In genomic region chr19:46308706-46309435, GRCm38 (mm10) we compare ENCODE assay signal across 8 mouse cellular contexts. TPM values are rescaled to one million over a fixed set of nuclear protein-coding genes. Genes with fewer than 3 reads are reported as not detected.
DNase-seq lines count a peak whose midpoint lies in the region; ATAC-seq and TF ChIP-seq lines count a peak whose summit lies in the region.

No protein-coding gene starts in this region.

- H3K9me3 ChIP-seq in erythroblast, embryonic 14.5 days (ENCODE audit: control insufficient read depth, low read length) = no peaks in the 10 kb centered on the region
- no peaks in the 10 kb centered on the region for H3K9me3 ChIP-seq in heart, embryonic 14.5 days (ENCODE audit: control insufficient read depth, low read length)
- H3K9me3 ChIP-seq in liver, embryonic 15.5 days (replicated peaks) = no peaks in the 10 kb centered on the region
- H3K9me3 ChIP-seq in neural tube, embryonic 12.5 days = no peaks in the 10 kb centered on the region

- peaks cover 72% of the 10 kb centered on the region for H3K36me3 ChIP-seq in erythroblast, embryonic 14.5 days (ENCODE audit: control insufficient read depth)
- peaks cover 43% of the 10 kb centered on the region for H3K36me3 ChIP-seq in heart, embryonic 14.5 days (ENCODE audit: control insufficient read depth, insufficient read depth, low read length)
- H3K36me3 ChIP-seq in liver, embryonic 15.5 days (replicated peaks) = peaks cover 22% of the 10 kb centered on the region
- peaks cover 13% of the 10 kb centered on the region; the same call in 1 of the 2 replicates for H3K36me3 ChIP-seq in neural tube, embryonic 12.5 days
- no peaks in the 10 kb centered on the region for H3K36me3 ChIP-seq in testis, adult 2 months (ENCODE audit: control insufficient read depth, insufficient read depth, low read length)

- peak overlapping the region; percentile 21; the same call in 1 of the 2 replicates for H3K4me3 ChIP-seq in brown adipose tissue, adult 24 weeks (ENCODE audit: insufficient read depth, low read depth, low read length)
- peak overlapping the region; percentile 61 for H3K4me3 ChIP-seq in erythroblast, embryonic 14.5 days (replicated peaks)
- H3K4me3 ChIP-seq in heart, embryonic 14.5 days (ENCODE audit: control insufficient read depth in 1 of 2, insufficient read depth in 1 of 2, low read depth in 1 of 2, low read length in 2 of 2) = peak overlapping the region; percentile 35 to 40
- H3K4me3 ChIP-seq in liver, embryonic 15.5 days (replicated peaks) = peak overlapping the region; percentile 53
- H3K4me3 ChIP-seq in neural tube, embryonic 12.5 days = peak overlapping the region; percentile 29
- H3K4me3 ChIP-seq in testis, adult 2 months (ENCODE audit: control insufficient read depth, low read depth, low read length) = peak overlapping the region; percentile 64

- TF ChIP-seq POLR2A in testis, adult 2 months (IDR thresholded peaks at IDR 0.05; ENCODE audit: control insufficient read depth, low read depth, low read length) = no peak

- H3K4me1 ChIP-seq in brown adipose tissue, adult 24 weeks (ENCODE audit: control insufficient read depth, insufficient read depth, insufficient read length, low read length) = no peaks in the 10 kb centered on the region
- peaks cover 91% of the 10 kb centered on the region for H3K4me1 ChIP-seq in erythroblast, embryonic 14.5 days (ENCODE audit: control insufficient read depth)
- peaks cover 8 to 14% of the 10 kb centered on the region in 2 experiments; a peak in 3 of 4 replicates for H3K4me1 ChIP-seq in heart, embryonic 14.5 days (ENCODE audit: control insufficient read depth in 2 of 2, insufficient read depth in 2 of 2, low read length in 2 of 2)
- peaks cover 62% of the 10 kb centered on the region for H3K4me1 ChIP-seq in liver, embryonic 15.5 days (replicated peaks)
- peaks cover 27% of the 10 kb centered on the region for H3K4me1 ChIP-seq in neural tube, embryonic 12.5 days
- peaks cover 41% of the 10 kb centered on the region for H3K4me1 ChIP-seq in testis, adult 2 months (ENCODE audit: control insufficient read depth, insufficient read depth, low read length)

- WGBS in heart, embryonic 14.5 days = 2% methylated on average over 44 of the region's 47 CpGs
- WGBS in liver, embryonic 15.5 days (ENCODE audit: insufficient replicate concordance) = 3% methylated on average over 46 of the region's 47 CpGs
- 2% methylated on average over 47 of the region's 47 CpGs for WGBS in neural tube, embryonic 12.5 days

- no peaks in the 10 kb centered on the region; the same call in 1 of the 2 replicates for H3K27me3 ChIP-seq in erythroblast, embryonic 14.5 days (ENCODE audit: control insufficient read depth)
- H3K27me3 ChIP-seq in heart, embryonic 14.5 days (ENCODE audit: control insufficient read depth, insufficient read depth, low read length) = peaks cover 25% of the 10 kb centered on the region
- peaks cover 34% of the 10 kb centered on the region for H3K27me3 ChIP-seq in liver, embryonic 15.5 days
- peaks cover 52% of the 10 kb centered on the region for H3K27me3 ChIP-seq in neural tube, embryonic 12.5 days (replicated peaks)
- peaks cover 2% of the 10 kb centered on the region; the same call in 1 of the 2 replicates for H3K27me3 ChIP-seq in testis, adult 2 months (ENCODE audit: control insufficient read depth, insufficient read depth, low read length)

- H3K4me2 ChIP-seq in heart, embryonic 14.5 days (ENCODE audit: low read length) = peak overlapping the region; percentile 79
- H3K4me2 ChIP-seq in liver, embryonic 15.5 days = peak overlapping the region; percentile 90
- H3K4me2 ChIP-seq in neural tube, embryonic 12.5 days (replicated peaks) = peak overlapping the region; percentile 75

- H3K9ac ChIP-seq in heart, embryonic 14.5 days (ENCODE audit: low read length) = peak overlapping the region; percentile 68
- H3K9ac ChIP-seq in liver, embryonic 15.5 days = peak overlapping the region; percentile 47
- H3K9ac ChIP-seq in neural tube, embryonic 12.5 days = peak overlapping the region; percentile 49; the same call in 1 of the 2 replicates

- peak; percentile 98 for TF ChIP-seq CTCF in testis, adult 2 months (IDR thresholded peaks at IDR 0.05; ENCODE audit: control insufficient read depth, insufficient read depth, insufficient replicate concordance, low read depth, low read length)

- peak; percentile 94 for DNase-seq in CD4-positive, CD25-positive, alpha-beta regulatory T cell, adult 2 months (ENCODE audit: low read depth, low spot score)
- DNase-seq in kidney, postnatal 10 days = peak; percentile 96

- H3K27ac ChIP-seq in brown adipose tissue, adult 24 weeks (replicated peaks; ENCODE audit: low read depth, low read length) = no peak overlapping the region
- H3K27ac ChIP-seq in heart, embryonic 14.5 days (replicated peaks in 1 of 2; ENCODE audit: control insufficient read depth in 1 of 2, insufficient read depth in 1 of 2, low read depth in 2 of 2, low read length in 2 of 2) = no peak overlapping the region
- no peak overlapping the region; the same call in 1 of the 2 replicates for H3K27ac ChIP-seq in liver, embryonic 15.5 days (replicated peaks)
- H3K27ac ChIP-seq in neural tube, embryonic 12.5 days = no peak overlapping the region
- H3K27ac ChIP-seq in testis, adult 2 months (ENCODE audit: control insufficient read depth, insufficient read depth, low read depth, low read length) = no peak overlapping the region

- no peak for ATAC-seq in heart, embryonic 14.5 days (ENCODE audit: insufficient number of reproducible peaks, insufficient read depth, low FRiP score, low read depth)
- no peak for ATAC-seq in liver, embryonic 15.5 days (ENCODE audit: insufficient read depth)
- peak; percentile 46; the same call in 1 of the 2 replicates for ATAC-seq in neural tube, embryonic 12.5 days (ENCODE audit: low FRiP score, low read depth)

RNA-seq across cellular contexts. Expression of gene Nfkb2, which starts 4.8 kb away (rescaled TPM):
- 8.2 and 9.2 TPM in 2 replicates for polyA plus RNA-seq in brown adipose tissue, adult 24 weeks (2012; ENCODE audit: insufficient read depth, insufficient read length, missing spikeins)
- 5.5 and 7.4 TPM in 2 replicates for polyA plus RNA-seq in erythroblast, embryonic 14.5 days (2012)
- 7.0 and 7.4 TPM in 2 replicates for polyA plus RNA-seq in heart, embryonic 14.5 days (2014; fragmentation: Nextera tagmentation; extraction: Ambion mirVana)
- polyA plus RNA-seq in liver, embryonic 15.5 days (2015; fragmentation: Nextera tagmentation; extraction: Ambion mirVana) = 4.0 and 4.2 TPM in 2 replicates
- 3.9 and 4.0 TPM in 2 replicates for polyA plus RNA-seq in neural tube, embryonic 12.5 days (2016; fragmentation: Nextera tagmentation; extraction: Ambion mirVana)
- polyA plus RNA-seq in testis, adult 2 months (2012; rRNA removed) = 2.5 and 2.7 TPM in 2 replicates

RNA-seq across cellular contexts. Expression of gene Psd, which starts 18.1 kb away (rescaled TPM):
- polyA plus RNA-seq in brown adipose tissue, adult 24 weeks (2012; ENCODE audit: insufficient read depth, insufficient read length, missing spikeins) = 1.4 TPM in 1 of 2 replicates, not detected in the other
- 7.6 and 8.3 TPM in 2 replicates for polyA plus RNA-seq in erythroblast, embryonic 14.5 days (2012)
- 6.0 and 7.4 TPM in 2 replicates for polyA plus RNA-seq in heart, embryonic 14.5 days (2014; fragmentation: Nextera tagmentation; extraction: Ambion mirVana)
- 5.0 and 5.7 TPM in 2 replicates for polyA plus RNA-seq in liver, embryonic 15.5 days (2015; fragmentation: Nextera tagmentation; extraction: Ambion mirVana)
- 29.9 and 31.6 TPM in 2 replicates for polyA plus RNA-seq in neural tube, embryonic 12.5 days (2016; fragmentation: Nextera tagmentation; extraction: Ambion mirVana)
- 53.7 and 65.2 TPM in 2 replicates for polyA plus RNA-seq in testis, adult 2 months (2012; rRNA removed)

RNA-seq across cellular contexts. Expression of gene Fbxl15, which starts 19.1 kb away (rescaled TPM):
- 5.9 and 8.9 TPM in 2 replicates for polyA plus RNA-seq in brown adipose tissue, adult 24 weeks (2012; ENCODE audit: insufficient read depth, insufficient read length, missing spikeins)
- 10.4 and 12.7 TPM in 2 replicates for polyA plus RNA-seq in erythroblast, embryonic 14.5 days (2012)
- 10.4 and 11.8 TPM in 2 replicates for polyA plus RNA-seq in heart, embryonic 14.5 days (2014; fragmentation: Nextera tagmentation; extraction: Ambion mirVana)
- 12.2 and 12.4 TPM in 2 replicates for polyA plus RNA-seq in liver, embryonic 15.5 days (2015; fragmentation: Nextera tagmentation; extraction: Ambion mirVana)
- polyA plus RNA-seq in neural tube, embryonic 12.5 days (2016; fragmentation: Nextera tagmentation; extraction: Ambion mirVana) = 26.8 and 28.2 TPM in 2 replicates
- 21.5 and 23.5 TPM in 2 replicates for polyA plus RNA-seq in testis, adult 2 months (2012; rRNA removed)

RNA-seq across cellular contexts. Expression of gene Cuedc2, which starts 29.6 kb away (rescaled TPM):
- 61.9 and 67.2 TPM in 2 replicates for polyA plus RNA-seq in brown adipose tissue, adult 24 weeks (2012; ENCODE audit: insufficient read depth, insufficient read length, missing spikeins)
- polyA plus RNA-seq in erythroblast, embryonic 14.5 days (2012) = 15.7 and 17.4 TPM in 2 replicates
- polyA plus RNA-seq in heart, embryonic 14.5 days (2014; fragmentation: Nextera tagmentation; extraction: Ambion mirVana) = 125 and 128 TPM in 2 replicates
- 73.0 and 82.8 TPM in 2 replicates for polyA plus RNA-seq in liver, embryonic 15.5 days (2015; fragmentation: Nextera tagmentation; extraction: Ambion mirVana)
- 284 and 289 TPM in 2 replicates for polyA plus RNA-seq in neural tube, embryonic 12.5 days (2016; fragmentation: Nextera tagmentation; extraction: Ambion mirVana)
- polyA plus RNA-seq in testis, adult 2 months (2012; rRNA removed) = 24.5 and 28.4 TPM in 2 replicates

RNA-seq across cellular contexts. Expression of gene Mfsd13a, which starts 32.0 kb away (rescaled TPM):
- 1.0 and 2.6 TPM in 2 replicates for polyA plus RNA-seq in brown adipose tissue, adult 24 weeks (2012; ENCODE audit: insufficient read depth, insufficient read length, missing spikeins)
- 0.20 and 0.73 TPM in 2 replicates for polyA plus RNA-seq in erythroblast, embryonic 14.5 days (2012)
- polyA plus RNA-seq in heart, embryonic 14.5 days (2014; fragmentation: Nextera tagmentation; extraction: Ambion mirVana) = 4.4 and 6.4 TPM in 2 replicates
- polyA plus RNA-seq in liver, embryonic 15.5 days (2015; fragmentation: Nextera tagmentation; extraction: Ambion mirVana) = 12.5 and 14.8 TPM in 2 replicates
- polyA plus RNA-seq in neural tube, embryonic 12.5 days (2016; fragmentation: Nextera tagmentation; extraction: Ambion mirVana) = 8.5 and 9.3 TPM in 2 replicates
- 20.0 and 24.3 TPM in 2 replicates for polyA plus RNA-seq in testis, adult 2 months (2012; rRNA removed)
